Comparison of ENCODE assay signal across 8 mouse cellular contexts in genomic region chr12:73585241-73585801, GRCm38 (mm10). TPM values are rescaled to one million over a fixed set of nuclear protein-coding genes. Genes with fewer than 3 reads are reported as not detected.
DNase-seq lines count a peak whose midpoint lies in the region; ATAC-seq lines count a peak whose summit lies in the region.

No protein-coding gene starts in this region.

- WGBS in embryonic facial prominence, embryonic 11.5 days, result under 1% methylated on average over 33 of the region's 33 CpGs
- under 1% methylated on average over 33 of the region's 33 CpGs for WGBS in hindbrain, embryonic 15.5 days
- WGBS in lung, embryonic 16.5 days, result under 1% methylated on average over 33 of the region's 33 CpGs
- WGBS in stomach, embryonic 16.5 days, result 1% methylated on average over 33 of the region's 33 CpGs

- H3K27me3 ChIP-seq in megakaryocyte, embryonic 14.5 days (replicated peaks), result peaks cover 54% of the 10 kb centered on the region
- H3K27me3 ChIP-seq in embryonic facial prominence, embryonic 11.5 days (ENCODE audit: control insufficient read depth, insufficient read depth, low read length), result peaks cover 6% of the 10 kb centered on the region; the same call in 1 of the 2 replicates
- peaks cover 11% of the 10 kb centered on the region; the same call in 1 of the 2 replicates for H3K27me3 ChIP-seq in hindbrain, embryonic 15.5 days
- H3K27me3 ChIP-seq in lung, embryonic 16.5 days (ENCODE audit: control insufficient read depth, insufficient read depth, low read depth, low read length), result peaks cover 9% of the 10 kb centered on the region
- H3K27me3 ChIP-seq in stomach, embryonic 16.5 days (ENCODE audit: control insufficient read depth, insufficient read depth, low read length), result peaks cover 7% of the 10 kb centered on the region; the same call in 1 of the 2 replicates

- no peaks in the 10 kb centered on the region for H3K36me3 ChIP-seq in megakaryocyte, embryonic 14.5 days (replicated peaks; ENCODE audit: low read length)
- no peaks in the 10 kb centered on the region for H3K36me3 ChIP-seq in embryonic facial prominence, embryonic 11.5 days (replicated peaks; ENCODE audit: control insufficient read depth, insufficient read depth, low read depth, low read length)
- no peaks in the 10 kb centered on the region for H3K36me3 ChIP-seq in hindbrain, embryonic 15.5 days
- no peaks in the 10 kb centered on the region for H3K36me3 ChIP-seq in lung, embryonic 16.5 days (ENCODE audit: control insufficient read depth, insufficient read depth, low read length)
- no peaks in the 10 kb centered on the region for H3K36me3 ChIP-seq in stomach, embryonic 16.5 days (ENCODE audit: control insufficient read depth, insufficient read depth, low read length)

- H3K9ac ChIP-seq in embryonic facial prominence, embryonic 11.5 days (replicated peaks; ENCODE audit: low read length), result peak overlapping the region; percentile 71
- H3K9ac ChIP-seq in hindbrain, embryonic 15.5 days, result peak overlapping the region; percentile 75
- H3K9ac ChIP-seq in lung, embryonic 16.5 days (ENCODE audit: low read length), result peak overlapping the region; percentile 95
- peak overlapping the region; percentile 96 for H3K9ac ChIP-seq in stomach, embryonic 16.5 days (ENCODE audit: low read length)

- H3K4me1 ChIP-seq in megakaryocyte, embryonic 14.5 days, result peaks cover 28% of the 10 kb centered on the region
- H3K4me1 ChIP-seq in embryonic facial prominence, embryonic 11.5 days (ENCODE audit: control insufficient read depth, insufficient read depth, low read length), result no peaks in the 10 kb centered on the region
- peaks cover 20% of the 10 kb centered on the region for H3K4me1 ChIP-seq in hindbrain, embryonic 15.5 days (replicated peaks)
- peaks cover 7% of the 10 kb centered on the region; the same call in 1 of the 2 replicates for H3K4me1 ChIP-seq in lung, embryonic 16.5 days (replicated peaks; ENCODE audit: control insufficient read depth, insufficient read depth, low read length)
- 0 out of 2 replicates have a peak, but pooled peaks cover 4% of the 10 kb centered on the region for H3K4me1 ChIP-seq in stomach, embryonic 16.5 days (ENCODE audit: control insufficient read depth, insufficient read depth, low read length)

- peak overlapping the region; percentile 93 for H3K4me3 ChIP-seq in megakaryocyte, embryonic 14.5 days (replicated peaks)
- H3K4me3 ChIP-seq in embryonic facial prominence, embryonic 11.5 days (ENCODE audit: low read depth, low read length), result peak overlapping the region; percentile 66
- H3K4me3 ChIP-seq in hindbrain, embryonic 15.5 days, result peak overlapping the region; percentile 82
- peak overlapping the region; percentile 86 for H3K4me3 ChIP-seq in lung, embryonic 16.5 days (ENCODE audit: low read length)
- peak overlapping the region; percentile 85 for H3K4me3 ChIP-seq in stomach, embryonic 16.5 days (replicated peaks; ENCODE audit: low read length)

- intact Hi-C loops in left cerebral cortex, postnatal 14 days (cut with DNase I), result no loop called here

- no peak overlapping the region for H3K27ac ChIP-seq in embryonic facial prominence, embryonic 11.5 days (replicated peaks; ENCODE audit: low read depth, low read length)
- H3K27ac ChIP-seq in hindbrain, embryonic 15.5 days (replicated peaks), result peak overlapping the region; percentile 66
- peak overlapping the region; percentile 92 for H3K27ac ChIP-seq in lung, embryonic 16.5 days (ENCODE audit: low read length)
- H3K27ac ChIP-seq in stomach, embryonic 16.5 days (ENCODE audit: low read length), result peak overlapping the region; percentile 87

- peak; percentile 10 for DNase-seq in embryonic facial prominence, embryonic 11.5 days (ENCODE audit: low spot score)
- DNase-seq in left cerebral cortex, postnatal 14 days (ENCODE audit: low spot score in 2 of 2), result no peak
- no peak for DNase-seq in c-Kit-positive CD71-positive TER-119-positive erythroid progenitor cells, embryonic 14.5 days (ENCODE audit: low spot score)

- H3K9me3 ChIP-seq in megakaryocyte, embryonic 14.5 days, result no peaks in the 10 kb centered on the region
- H3K9me3 ChIP-seq in embryonic facial prominence, embryonic 11.5 days (replicated peaks; ENCODE audit: control insufficient read depth, low read length), result no peaks in the 10 kb centered on the region
- H3K9me3 ChIP-seq in hindbrain, embryonic 15.5 days, result no peaks in the 10 kb centered on the region
- no peaks in the 10 kb centered on the region for H3K9me3 ChIP-seq in lung, embryonic 16.5 days (ENCODE audit: control insufficient read depth, low read length)
- H3K9me3 ChIP-seq in stomach, embryonic 16.5 days (replicated peaks; ENCODE audit: control insufficient read depth, low read length), result no peaks in the 10 kb centered on the region

- peak overlapping the region; percentile 83 for H3K4me2 ChIP-seq in embryonic facial prominence, embryonic 11.5 days (ENCODE audit: low read depth, low read length)
- peak overlapping the region; percentile 90 for H3K4me2 ChIP-seq in hindbrain, embryonic 15.5 days
- peak overlapping the region; percentile 94 for H3K4me2 ChIP-seq in lung, embryonic 16.5 days (ENCODE audit: low read depth, low read length)
- H3K4me2 ChIP-seq in stomach, embryonic 16.5 days (ENCODE audit: low read depth, low read length), result peak overlapping the region; percentile 94

- no peak for ATAC-seq in megakaryocyte, adult 5-6 weeks (ENCODE audit: poor library complexity, severe bottlenecking)
- ATAC-seq in embryonic facial prominence, embryonic 11.5 days (replicated peaks; ENCODE audit: insufficient number of reproducible peaks, low FRiP score, low TSS enrichment, low read depth), result peak; percentile 20
- ATAC-seq in hindbrain, embryonic 15.5 days (ENCODE audit: low FRiP score, low read depth), result peak; percentile 69
- ATAC-seq in lung, embryonic 16.5 days (ENCODE audit: low read depth), result peak; percentile 21; the same call in 1 of the 2 replicates
- peak; percentile 21; the same call in 1 of the 2 replicates for ATAC-seq in stomach, embryonic 16.5 days (ENCODE audit: insufficient read depth, low FRiP score)

RNA-seq across cellular contexts. Expression of gene Prkch, which starts 0.7 kb away (rescaled TPM):
- 0.82 and 1.3 TPM in 2 replicates for polyA plus RNA-seq in megakaryocyte, embryonic 14.5 days (2012; ENCODE audit: insufficient read depth, low replicate concordance)
- total RNA-seq in megakaryocyte, adult 5-6 weeks (2015), result 15.5 and 15.6 TPM in 2 replicates
- total RNA-seq in megakaryocyte, adult 5-6 weeks (2017), result 14.0 and 14.1 TPM in 2 replicates
- polyA plus RNA-seq in embryonic facial prominence, embryonic 11.5 days (2014; fragmentation: Nextera tagmentation; extraction: Ambion mirVana), result 11.6 TPM in 2 replicates
- 7.8 and 8.6 TPM in 2 replicates for polyA plus RNA-seq in hindbrain, embryonic 15.5 days (2015; fragmentation: Nextera tagmentation; extraction: Ambion mirVana)
- polyA plus RNA-seq in lung, embryonic 16.5 days (2015; fragmentation: Nextera tagmentation; extraction: Ambion mirVana), result 12.0 and 12.4 TPM in 2 replicates
- 9.8 and 11.0 TPM in 2 replicates for polyA plus RNA-seq in stomach, embryonic 16.5 days (2015; fragmentation: Nextera tagmentation; extraction: Ambion mirVana)
- 1 to 10 TPM; 4.2 to 4.5 TPM for total RNA-seq in left cerebral cortex, postnatal 14 days (2021)

RNA-seq across cellular contexts. Expression of gene Tmem30b, which starts 39.1 kb away (rescaled TPM):
- polyA plus RNA-seq in megakaryocyte, embryonic 14.5 days (2012; ENCODE audit: insufficient read depth, low replicate concordance), result not detected in 2 replicates
- total RNA-seq in megakaryocyte, adult 5-6 weeks (2015), result 0.16 TPM in 1 of 2 replicates, not detected in the other
- not detected in 2 replicates for total RNA-seq in megakaryocyte, adult 5-6 weeks (2017)
- polyA plus RNA-seq in embryonic facial prominence, embryonic 11.5 days (2014; fragmentation: Nextera tagmentation; extraction: Ambion mirVana), result 10.3 and 11.2 TPM in 2 replicates
- polyA plus RNA-seq in hindbrain, embryonic 15.5 days (2015; fragmentation: Nextera tagmentation; extraction: Ambion mirVana), result 0.24 and 0.38 TPM in 2 replicates
- polyA plus RNA-seq in lung, embryonic 16.5 days (2015; fragmentation: Nextera tagmentation; extraction: Ambion mirVana), result 9.2 and 10.1 TPM in 2 replicates
- 38.6 and 42.7 TPM in 2 replicates for polyA plus RNA-seq in stomach, embryonic 16.5 days (2015; fragmentation: Nextera tagmentation; extraction: Ambion mirVana)
- total RNA-seq in left cerebral cortex, postnatal 14 days (2021), result under 1 TPM; 0.17 to 0.20 TPM
